Mouse (Mus musculus) liver, adult 2 months (tissue): Measurements from ENCODE around the gene Scaf4.

Source experiments
- CTCF ChIP-seq: fragments of 200-500 bp; IDR thresholded peaks from 2 replicates; pipeline ENCODE4 v1.5.1; 2011; ENCODE audit warnings: low read depth, low read length, control low read depth
- POLR2A ChIP-seq: fragments of 200-500 bp; IDR thresholded peaks from 2 replicates; pipeline ENCODE4 v1.6.1; 2011; ENCODE audit warnings: low read length, control low read depth; ENCODE audit not compliant: insufficient read depth; ENCODE audit errors: extremely low read depth

DNA sequence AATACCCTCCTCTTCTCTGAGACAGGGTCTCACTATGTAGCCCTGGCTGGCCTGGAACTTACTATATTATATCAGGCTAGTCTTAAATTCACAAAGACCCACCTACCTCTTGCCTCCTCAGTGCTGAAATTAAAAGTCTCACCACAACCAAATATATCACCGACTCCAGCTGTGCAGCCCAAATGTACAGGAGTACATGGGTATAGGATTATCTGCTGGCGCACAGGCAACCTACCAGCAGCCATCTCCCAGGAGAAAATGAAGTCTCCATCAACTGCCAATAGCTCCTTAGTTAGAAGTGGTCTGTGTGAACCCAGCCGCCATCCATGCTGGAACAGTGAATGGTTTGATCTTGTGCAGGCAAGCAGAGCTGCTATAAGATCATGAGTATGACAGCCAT is 105.9 kb downstream of the Scaf4 start:
- TF ChIP-seq POLR2A: no peak
- no peak for TF ChIP-seq CTCF
